Mouse (Mus musculus) testis, adult 2 months (tissue): Measurements from ENCODE around the gene Stx16.

Experiments used
- CTCF ChIP-seq: fragments of 200-500 bp; IDR thresholded peaks from 2 replicates; pipeline ENCODE4 v1.5.1; 2012; ENCODE audit warnings: low read depth, mild to moderate bottlenecking, inconsistent platforms, low read length, moderate library complexity; ENCODE audit not compliant: control insufficient read depth, insufficient read depth, insufficient replicate concordance
- POLR2A ChIP-seq: fragments of 200-500 bp; IDR thresholded peaks from 2 replicates; pipeline ENCODE4 v1.6.1; 2012; ENCODE audit warnings: low read depth, mild to moderate bottlenecking, inconsistent platforms, low read length, moderate library complexity; ENCODE audit not compliant: control insufficient read depth

DNA sequence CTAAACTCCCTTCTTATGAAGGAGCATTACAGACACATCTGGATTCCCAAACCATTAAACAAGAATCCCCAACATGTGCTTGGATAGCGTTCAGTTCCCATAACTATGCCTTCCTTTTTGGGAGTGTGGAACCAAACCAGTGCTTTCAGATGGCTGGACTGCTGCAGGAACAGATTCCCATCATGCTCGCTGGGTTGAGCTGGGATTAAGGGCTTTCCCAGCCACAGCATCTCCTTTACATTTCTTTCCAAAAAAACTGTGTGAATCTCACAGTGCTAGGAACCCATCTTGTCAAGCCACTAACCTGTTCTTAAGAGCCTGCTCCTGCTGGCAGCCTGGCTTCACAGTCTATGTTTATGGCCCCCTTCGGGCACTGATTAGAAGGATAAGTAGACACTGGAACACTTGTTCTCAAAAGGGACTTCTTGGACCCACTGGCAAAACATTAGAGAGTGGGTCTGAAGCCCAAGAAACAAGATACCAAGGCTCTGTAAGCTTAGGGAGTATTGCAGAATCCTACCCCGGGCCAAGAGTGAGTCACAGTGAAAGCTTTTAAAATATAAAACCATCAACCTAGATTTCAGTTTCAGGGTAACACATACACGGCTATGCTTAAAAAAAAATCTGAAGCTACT, 2.8 kb upstream of the Stx16 start:
- no peak for TF ChIP-seq CTCF
- no peak for TF ChIP-seq POLR2A
